Mouse (Mus musculus) hindbrain, embryonic 14.5 days (tissue): ENCODE results near the gene Eepd1. TPM values are rescaled to one million over a fixed set of nuclear protein-coding genes. Genes with fewer than 3 reads are reported as not detected.

Experiments used
- ATAC-seq: fragments of 200-750 bp; cut with Nextera tagmentation; 2 replicates; pipeline ENCODE4 v1.8.0; 2017; ENCODE audit warnings: moderate number of reproducible peaks, mild to moderate bottlenecking, moderate TSS enrichment, moderate library complexity; ENCODE audit not compliant: low FRiP score
- DNase-seq: peaks from one replicate; pipeline ENCODE4 v3.0.0-alpha.2; 2015; ENCODE audit warnings: low spot score
- H3K27ac ChIP-seq: fragments of 300-500 bp; sonication (generic); 2 replicates; pipeline ENCODE4 v1.5.1; 2014; ENCODE audit warnings: mild to moderate bottlenecking, moderate library complexity
- H3K27me3 ChIP-seq: fragments of 300-500 bp; sonication (generic); 2 replicates; pipeline ENCODE4 v1.6.1; 2014; ENCODE audit warnings: mild to moderate bottlenecking, low read length, mixed read lengths; ENCODE audit not compliant: control insufficient read depth, insufficient read depth
- H3K36me3 ChIP-seq: fragments of 300-500 bp; sonication (generic); replicated peaks from 2 replicates; pipeline ENCODE4 v1.6.1; 2014; ENCODE audit not compliant: control insufficient read depth, insufficient read depth
- H3K4me1 ChIP-seq: fragments of 300-500 bp; sonication (generic); replicated peaks from 2 replicates; pipeline ENCODE4 v1.6.1; 2014; ENCODE audit warnings: antibody characterized with exemption, low read length, mixed read lengths; ENCODE audit not compliant: control insufficient read depth, insufficient read depth
- H3K4me2 ChIP-seq: fragments of 300-500 bp; sonication (generic); replicated peaks from 2 replicates; pipeline ENCODE4 v1.6.1; 2014; ENCODE audit warnings: mild to moderate bottlenecking, moderate library complexity
- H3K4me3 ChIP-seq: fragments of 300-500 bp; sonication (generic); replicated peaks from 2 replicates; pipeline ENCODE4 v1.5.1; 2014; ENCODE audit warnings: mild to moderate bottlenecking, low read length
- H3K9ac ChIP-seq: fragments of 300-500 bp; sonication (generic); 2 replicates; pipeline ENCODE4 v1.6.1; 2014
- H3K9me3 ChIP-seq: fragments of 300-500 bp; sonication (generic); 2 replicates; pipeline ENCODE4 v1.6.1; 2016; ENCODE audit warnings: low read length; ENCODE audit not compliant: control insufficient read depth
- WGBS: fragments of 180-500 bp; shearing (Covaris S2); extraction: QIAGEN DNeasy Blood & Tissue Kit; methylation state at CpG from one replicate; pipeline ENCODE4 v1.1.7; 2014; 5-methylcytosine and 5-hydroxymethylcytosine counted together
- polyA plus RNA-seq: library from polyadenylated mRNA; unstranded; fragments of >200 nt; fragmentation: Nextera tagmentation; extraction: Ambion mirVana; gene quantifications from 2 replicates; pipeline ENCODE4 v1.2.1, GENCODE M21; 2014

Eepd1 gene
- polyA plus RNA-seq, 1 experiment from 2014 or later, result 8.8 TPM

DNA sequence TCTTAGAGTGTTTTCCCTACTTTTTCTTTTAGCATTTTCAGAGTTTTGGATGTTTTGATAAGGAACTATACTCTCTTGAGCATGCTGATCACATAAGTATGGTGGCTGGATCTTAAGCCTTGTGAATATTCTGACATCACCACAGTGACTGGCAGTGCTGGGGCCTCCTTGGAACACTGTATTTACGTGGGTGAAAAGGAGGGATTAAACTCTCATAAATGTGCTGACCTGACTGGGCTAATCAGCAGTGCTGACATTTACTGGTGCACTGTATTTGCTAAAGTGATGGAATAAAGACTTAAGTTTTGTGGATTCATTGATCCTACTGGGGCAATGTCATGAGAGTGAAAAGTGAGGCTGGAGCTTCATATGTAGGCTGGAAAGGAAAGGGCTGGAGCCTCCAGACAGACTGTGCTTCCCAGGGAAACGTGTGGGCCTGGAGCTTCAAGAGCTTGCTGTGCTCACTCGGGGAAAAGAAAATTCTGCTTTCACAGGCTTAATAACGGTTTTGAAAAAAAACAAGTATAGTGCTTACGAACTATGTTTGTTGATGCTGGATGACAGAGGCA, 148.3 kb downstream of the Eepd1 start:
- no peaks in the 10 kb centered on the region for H3K36me3 ChIP-seq
- H3K27me3 ChIP-seq, result no peaks in the 10 kb centered on the region
- no peaks in the 10 kb centered on the region for H3K4me1 ChIP-seq
- no peak overlapping the region for H3K27ac ChIP-seq
- DNase-seq, result no peak
- H3K4me3 ChIP-seq, result no peak overlapping the region
- H3K9ac ChIP-seq, result no peak overlapping the region
- H3K4me2 ChIP-seq, result no peak overlapping the region
- ATAC-seq, result no peak
- no peaks in the 10 kb centered on the region for H3K9me3 ChIP-seq
- WGBS, result 69% methylated on average over 5 of the region's 5 CpGs

Other genes starting within 250 kb of the Eepd1 start
- 255 and 279 TPM in 2 replicates for gene Sept7, start 229.1 kb upstream of the Eepd1 start, polyA plus RNA-seq